Mouse (Mus musculus): ENCODE results near the gene Adgrb3. TPM values are rescaled to one million over a fixed set of nuclear protein-coding genes. Genes with fewer than 3 reads are reported as not detected.
"Not testable (repeated sequence)": the region's sequence is repeated elsewhere in the genome, so short reads cannot be mapped to it uniquely, and the experiment has no call there.

Gene Adgrb3
- total RNA-seq, 2 experiments from 2014 or later: 0.63 to 1.3 TPM

DNA sequence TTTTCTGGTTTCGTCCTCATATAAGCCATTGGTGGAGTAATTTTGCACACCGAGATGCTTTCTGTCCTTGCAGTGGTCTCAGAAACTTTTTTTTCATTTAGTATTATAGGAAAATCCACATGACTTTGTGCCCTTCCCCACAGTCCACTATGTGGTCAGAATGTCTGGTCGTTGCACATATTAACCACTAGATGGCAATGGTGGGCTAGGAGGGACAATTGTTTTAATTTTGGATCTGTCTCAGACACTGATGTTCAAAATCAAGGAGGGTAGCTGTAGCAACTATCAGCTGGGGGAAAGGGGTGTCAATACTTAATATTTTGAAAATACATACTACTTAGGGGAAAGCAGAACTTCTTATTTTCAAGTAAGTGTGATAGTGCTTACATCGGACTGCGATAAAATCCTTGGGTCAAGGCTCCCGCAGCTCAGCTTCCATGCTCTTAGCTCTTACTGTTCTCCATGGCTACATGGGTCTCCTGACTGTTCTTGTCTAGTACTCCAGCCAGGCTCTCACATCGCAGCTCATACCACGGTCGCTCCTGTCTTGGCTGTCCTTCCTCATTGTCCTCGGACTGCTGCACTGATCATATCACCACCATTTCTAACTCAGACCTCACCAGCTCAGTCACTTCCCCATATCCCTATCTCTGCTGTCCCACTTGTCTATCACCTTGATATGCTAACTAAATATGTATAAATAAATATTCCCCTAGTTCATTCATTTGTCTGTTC lies 319.0 kb downstream of the Adgrb3 start:
- DNase-seq: peak; percentile 0 to 1

DNA sequence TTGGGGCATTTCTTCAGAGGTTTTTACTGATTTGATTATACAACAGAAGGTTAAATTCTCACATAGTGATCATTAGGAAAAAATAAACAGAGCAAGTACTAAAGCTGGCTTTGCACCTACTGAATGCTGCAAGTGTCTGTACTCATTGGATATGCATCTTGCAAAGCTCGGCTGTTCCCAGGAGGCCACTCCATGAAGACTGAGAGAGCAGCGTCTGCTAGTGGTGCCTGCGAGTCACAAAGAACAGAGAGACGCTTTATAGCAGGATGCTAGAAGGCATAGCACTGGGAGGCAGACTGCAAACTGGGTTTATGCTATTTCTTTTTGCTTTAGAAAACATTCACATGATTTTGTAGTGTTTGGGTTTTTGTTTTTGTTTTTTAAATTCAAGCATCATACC lies 325.2 kb downstream of the Adgrb3 start:
- DNase-seq: no peak

DNA sequence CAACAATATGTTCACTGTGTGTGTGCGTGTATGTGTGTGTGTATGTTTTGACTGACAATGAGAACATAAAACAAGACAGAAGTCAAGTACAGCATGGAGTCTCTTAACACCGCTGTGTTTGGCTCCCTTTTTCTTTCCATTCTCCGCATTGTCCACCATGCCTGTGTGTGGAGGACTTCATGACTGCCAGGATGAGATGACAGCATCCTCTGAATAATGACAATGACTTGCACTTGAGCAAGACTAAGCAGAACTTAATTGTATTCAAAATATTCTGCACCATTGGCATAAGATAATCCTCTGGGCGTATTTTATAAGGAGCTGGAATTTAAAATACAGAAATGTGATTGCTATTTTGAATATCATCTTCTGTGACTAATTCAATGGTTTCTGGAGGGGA lies 326.0 kb downstream of the Adgrb3 start:
- no peak for DNase-seq

DNA sequence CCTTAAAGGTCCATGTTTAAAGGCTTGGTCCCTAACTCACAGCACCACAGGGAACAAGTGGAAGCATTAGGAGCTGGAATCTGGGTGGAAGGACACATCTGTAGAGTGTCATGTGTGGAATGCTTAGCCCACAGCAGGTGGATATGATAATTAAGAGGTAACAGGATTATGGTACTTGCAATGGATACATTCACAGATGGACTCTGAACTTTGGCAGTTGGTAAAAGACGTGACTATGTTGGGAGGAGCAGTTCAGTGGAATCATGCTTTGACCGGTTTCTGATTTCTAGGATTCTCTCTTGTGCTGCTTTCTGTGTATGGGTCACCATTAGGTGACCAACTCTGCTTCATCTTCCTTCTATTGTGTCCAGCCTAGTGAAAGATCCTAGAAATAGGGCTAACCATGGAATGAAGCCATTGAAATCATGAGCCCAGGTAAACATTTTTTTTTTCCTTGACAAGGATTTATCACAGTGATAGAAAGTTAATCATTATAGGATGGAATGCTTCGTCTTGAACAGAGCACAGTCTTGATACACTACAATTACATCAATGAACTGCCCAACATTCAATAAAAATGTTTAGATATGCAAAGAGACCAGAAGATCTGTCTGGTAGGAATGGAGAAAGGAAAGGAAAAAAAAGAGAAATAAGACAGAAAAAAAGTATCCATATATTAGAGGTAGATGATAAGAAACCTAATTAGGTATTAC lies 334.1 kb downstream of the Adgrb3 start:
- DNase-seq: no peak

DNA sequence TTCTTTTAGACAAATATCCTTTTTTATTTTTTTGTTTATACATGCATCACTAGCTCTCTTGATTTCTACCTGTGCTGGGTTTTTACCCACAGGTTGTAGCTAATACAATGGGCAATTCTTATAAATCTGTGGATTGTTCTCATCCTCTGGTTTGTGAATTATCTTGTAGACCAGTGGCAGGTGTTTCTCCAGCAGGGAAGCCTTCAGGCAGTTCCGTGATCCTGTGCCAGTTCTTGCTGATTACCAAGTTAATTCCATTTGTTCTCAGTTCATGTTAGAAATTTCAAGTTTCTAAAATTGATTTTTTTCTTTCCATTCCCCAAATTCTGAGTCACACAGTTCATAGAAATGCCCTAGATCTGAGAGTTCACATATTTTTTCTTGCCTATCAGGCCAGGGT lies 338.0 kb downstream of the Adgrb3 start:
- DNase-seq: no peak

DNA sequence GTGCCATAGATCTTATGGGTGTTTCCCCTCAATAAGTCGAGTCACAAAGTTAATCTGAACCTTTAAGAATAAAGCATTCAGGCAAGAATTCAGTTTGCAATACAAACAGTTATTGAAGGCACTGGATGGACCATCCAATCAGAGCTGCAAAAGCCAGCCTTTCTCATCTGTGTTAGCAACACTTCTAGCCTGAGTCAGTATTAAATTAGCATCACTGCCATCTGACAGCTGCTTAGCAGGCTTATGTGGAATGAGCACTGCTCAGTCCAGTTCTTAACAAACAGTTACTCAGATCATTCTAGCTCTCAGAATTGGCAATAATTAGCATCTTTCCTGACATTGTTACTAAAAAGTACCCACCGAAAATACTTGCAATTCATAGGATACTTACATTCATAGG lies 339.3 kb downstream of the Adgrb3 start:
- DNase-seq: no peak

DNA sequence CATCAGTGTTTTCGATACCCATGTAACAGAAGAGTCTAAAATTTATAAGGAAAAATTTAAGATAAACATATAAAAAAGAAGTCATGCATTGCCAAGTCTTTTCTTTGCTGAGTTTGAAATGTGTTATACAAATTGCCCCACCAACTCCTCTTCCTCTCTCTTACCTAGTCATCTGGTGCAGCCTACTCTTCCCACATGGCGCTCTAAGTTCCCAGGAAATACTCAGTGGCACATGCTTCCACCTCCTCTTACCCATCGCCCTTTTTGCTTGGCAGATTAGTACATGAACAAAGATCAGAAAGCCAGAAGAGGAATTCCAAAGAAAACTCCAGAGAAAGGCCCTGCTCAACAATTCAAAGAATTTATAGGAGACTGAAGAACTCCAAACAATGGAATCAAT lies 353.8 kb downstream of the Adgrb3 start:
- DNase-seq: no peak

DNA sequence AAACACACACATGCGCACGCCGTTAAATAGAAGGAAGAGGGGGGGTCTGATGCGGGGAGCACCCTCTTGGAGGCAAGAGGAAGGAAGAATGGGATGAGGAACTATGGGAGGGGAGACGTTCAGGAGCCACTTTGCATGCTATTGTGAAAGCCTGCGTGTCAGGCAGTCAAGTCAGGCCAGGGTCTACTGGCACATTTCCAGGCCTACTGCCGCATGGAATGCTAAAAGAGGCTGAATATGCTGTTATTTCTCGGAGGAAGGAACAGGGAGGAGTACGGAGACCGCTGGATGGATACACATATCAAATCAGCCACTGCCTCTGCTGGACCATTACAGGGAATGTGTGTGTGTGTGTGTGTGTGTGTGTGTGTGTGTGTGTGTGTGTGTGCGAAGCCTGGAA lies 355.0 kb downstream of the Adgrb3 start:
- no peak for DNase-seq

DNA sequence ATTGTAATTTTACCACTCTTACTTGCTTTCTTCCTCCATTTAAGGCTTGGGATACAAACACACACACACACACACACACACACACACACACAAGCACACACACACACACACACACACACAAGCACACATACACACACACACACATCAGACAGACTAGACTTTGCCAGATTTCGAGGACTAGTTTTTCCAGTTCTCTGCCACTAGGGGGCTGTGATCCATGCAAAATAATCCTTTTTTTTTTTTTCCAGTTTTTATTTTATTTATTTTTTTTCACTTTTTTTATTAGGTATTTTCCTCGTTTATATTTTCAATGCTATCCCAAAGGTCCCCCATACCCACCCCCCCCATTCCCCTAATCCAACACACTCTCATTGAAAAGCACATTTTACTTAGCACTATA lies 357.9 kb downstream of the Adgrb3 start:
- DNase-seq: not testable (repeated sequence)

DNA sequence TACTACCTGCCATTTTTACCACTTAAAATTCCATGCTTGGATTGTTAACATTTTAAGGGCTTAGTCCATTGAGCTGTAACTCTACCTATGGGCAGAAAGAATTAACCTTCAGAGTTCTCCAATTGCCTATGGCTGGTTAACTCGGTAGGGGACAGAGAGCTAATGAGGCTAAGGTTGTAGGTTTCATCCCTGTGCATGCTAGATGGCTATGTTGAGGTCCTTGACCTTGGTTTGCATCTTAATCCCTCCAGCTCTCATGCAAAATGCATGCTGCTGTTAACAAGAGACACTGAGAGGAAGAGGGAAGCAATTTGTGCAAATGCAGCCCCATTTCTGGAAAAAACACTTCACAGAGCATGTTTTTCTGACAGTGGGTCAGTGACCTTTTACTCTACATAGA lies 366.9 kb downstream of the Adgrb3 start:
- DNase-seq: no peak

DNA sequence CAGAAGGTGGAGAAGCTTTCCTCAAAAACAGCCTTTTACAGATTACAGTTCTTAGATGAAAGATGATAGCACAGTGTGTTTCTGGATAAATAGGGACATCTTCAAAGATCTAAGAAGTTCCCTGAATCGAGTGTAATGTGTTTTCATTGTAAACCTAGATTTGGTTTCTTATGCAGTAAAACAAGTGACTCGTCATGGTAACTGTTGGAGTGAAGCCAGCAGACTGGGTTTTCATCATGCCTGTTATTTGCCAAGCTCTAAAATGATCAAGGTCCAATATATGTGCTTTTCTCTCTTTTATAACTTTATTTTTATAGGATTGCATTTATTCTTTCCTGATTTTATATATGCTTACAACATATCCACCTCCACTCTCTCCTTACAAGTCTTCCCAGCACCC lies 394.0 kb downstream of the Adgrb3 start:
- DNase-seq: no peak

DNA sequence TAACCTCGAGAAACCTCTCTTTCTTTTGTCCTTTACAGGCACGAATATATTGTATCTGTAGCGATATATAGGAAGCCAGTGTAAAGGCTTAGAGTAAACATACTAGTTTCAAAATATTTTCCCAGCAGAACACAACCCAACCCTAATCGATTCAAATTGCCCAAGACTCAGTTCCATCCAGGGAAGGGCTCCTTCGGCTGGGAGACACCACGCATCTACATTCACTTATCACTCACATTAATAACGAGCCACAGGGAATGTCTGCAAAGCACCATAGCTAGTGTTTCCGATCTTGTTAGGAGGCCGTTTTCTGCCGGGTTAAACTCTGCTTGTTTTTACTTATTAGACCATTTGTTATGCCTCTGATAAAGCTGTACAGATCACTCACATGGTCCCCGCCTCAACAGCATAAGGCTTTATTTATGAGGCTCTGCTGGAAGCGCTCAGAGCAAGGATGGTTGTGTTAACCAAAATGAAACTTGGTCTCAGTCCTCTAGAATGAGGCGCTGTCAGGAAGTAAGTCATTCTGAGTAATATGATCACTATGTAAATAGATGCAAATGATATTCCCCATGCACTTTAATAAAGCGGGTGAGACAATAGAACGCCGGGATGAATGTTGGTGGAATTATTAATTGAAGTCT lies 399.2 kb downstream of the Adgrb3 start:
- no peak for DNase-seq

DNA sequence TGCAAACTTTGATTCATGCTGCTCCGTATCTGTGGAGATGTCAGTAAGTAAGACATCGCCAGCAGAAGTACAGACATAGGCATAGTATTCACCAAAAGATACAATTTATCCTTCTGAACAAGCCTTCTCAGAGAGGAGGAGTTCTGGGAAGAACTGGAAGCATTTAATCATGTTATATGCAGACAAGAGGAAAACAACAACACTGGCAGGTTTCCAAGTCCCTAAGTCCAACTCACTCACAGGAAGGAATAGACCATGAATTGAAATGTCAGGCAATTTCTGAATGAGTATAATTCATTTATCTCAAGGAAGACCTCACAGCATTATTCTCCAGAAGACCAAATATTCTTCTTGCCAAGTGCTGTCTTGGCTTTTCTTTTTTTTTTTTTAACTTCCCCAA lies 408.8 kb downstream of the Adgrb3 start:
- no peak for DNase-seq

DNA sequence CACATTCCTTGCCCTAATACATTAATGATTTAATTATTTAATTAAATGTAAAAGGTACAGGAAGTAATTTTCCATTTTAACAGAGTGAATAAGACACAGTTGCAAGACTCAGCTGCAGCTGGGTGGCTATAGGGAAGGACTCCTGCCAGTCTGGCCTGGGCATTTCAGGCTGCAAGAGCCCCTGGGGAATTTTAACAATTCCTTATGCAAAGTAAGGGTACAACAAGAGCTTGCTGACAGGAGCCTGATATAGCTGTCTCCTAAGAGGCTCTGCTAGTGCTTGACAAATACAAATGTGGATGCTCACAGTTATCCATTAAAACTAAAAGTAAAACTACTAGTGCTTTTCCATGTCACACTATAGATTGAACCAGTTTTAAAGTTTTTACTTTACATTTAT lies 410.1 kb downstream of the Adgrb3 start:
- no peak for DNase-seq

DNA sequence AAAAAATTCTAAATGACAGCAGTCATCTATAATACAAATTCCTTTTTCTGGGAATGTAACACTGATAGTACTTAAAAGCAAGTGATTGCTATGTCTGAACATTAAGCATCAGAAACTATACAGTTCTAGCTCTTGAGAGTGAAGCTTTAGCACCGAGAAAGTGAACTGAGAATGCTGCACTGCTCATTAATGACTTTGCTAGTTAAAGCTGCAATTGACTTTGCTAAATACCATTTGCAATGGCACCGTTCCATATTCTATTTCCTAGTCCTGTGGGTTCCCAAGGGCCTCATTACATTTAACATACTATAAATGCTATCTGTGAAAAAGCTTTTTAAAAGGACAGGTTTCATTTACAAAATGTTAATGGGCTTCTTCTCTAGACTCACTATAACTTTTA lies 414.4 kb downstream of the Adgrb3 start:
- DNase-seq: no peak

DNA sequence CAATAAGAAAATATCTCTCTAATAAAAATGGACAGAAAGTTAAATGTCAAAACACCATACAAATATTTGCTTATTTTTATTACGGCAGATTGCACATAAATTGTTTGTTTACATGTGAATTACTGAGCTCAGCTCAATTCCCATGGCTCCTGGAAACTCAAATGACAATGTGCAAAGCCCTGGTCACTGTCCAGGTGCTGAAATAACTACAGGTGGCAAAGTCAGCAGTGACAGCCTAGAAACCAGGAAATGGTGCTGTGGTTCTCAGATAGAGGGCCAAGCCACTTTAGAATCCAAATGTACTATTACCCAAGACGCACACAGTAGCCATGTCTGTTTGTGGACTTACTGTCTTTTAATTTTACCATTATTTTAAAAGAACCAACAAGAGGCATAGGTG lies 465.3 kb downstream of the Adgrb3 start:
- DNase-seq: no peak

DNA sequence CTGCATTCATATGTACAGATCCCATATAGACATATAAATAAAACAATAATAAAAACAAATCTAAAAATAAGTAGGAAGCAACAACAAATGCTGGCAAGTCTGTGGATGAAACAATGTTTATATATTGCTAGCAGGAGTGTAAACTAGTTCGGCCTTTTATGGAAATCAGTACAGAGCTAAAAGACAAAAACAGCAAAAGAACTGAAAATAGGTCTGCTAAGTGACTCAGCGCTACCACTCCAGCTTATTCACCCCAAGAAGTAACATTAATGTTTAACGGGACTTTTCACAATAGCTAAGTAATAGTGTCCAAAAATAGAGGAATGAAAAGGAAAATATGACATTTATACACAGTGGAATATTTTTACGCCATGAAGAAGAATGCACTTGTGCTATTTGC lies 471.0 kb downstream of the Adgrb3 start:
- no peak for DNase-seq

DNA sequence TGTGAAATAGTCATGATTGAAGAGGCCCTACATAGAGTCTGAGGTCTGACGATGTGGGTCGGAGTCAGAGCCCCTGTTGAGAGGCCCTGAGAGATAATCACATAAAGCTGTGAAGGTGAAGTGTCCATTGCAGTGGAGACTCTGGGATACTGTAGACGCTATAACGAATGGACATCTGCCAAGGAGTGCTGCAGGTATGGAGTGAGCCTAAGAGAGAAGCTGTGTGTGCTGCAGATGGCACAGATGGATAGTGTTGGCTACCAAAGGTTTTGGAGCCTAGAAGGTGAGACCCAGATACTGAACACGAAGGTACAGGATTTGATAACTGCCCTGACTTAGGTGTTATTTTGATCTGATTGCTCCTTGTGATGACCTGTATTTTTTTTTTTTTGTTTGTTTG lies 474.0 kb downstream of the Adgrb3 start:
- no peak for DNase-seq

DNA sequence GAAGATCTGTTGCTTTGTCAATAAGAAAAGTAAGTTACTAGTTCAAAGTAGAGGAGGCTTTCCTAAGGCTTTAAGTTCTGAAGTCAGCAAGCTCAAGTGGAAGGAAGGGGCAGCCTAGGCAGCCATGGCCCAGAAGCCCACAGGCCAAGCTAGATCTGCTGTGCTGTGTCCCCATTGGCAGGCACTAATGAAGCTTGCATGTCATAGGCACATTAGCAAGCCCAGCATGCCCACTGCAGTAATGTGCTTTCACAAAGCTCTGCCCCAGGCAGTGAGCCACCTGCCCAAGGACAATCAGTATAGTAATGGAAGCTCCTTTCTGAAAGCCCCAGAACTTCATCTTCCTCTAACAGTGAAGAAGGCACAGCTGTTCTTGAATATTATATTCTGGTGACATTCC lies 484.6 kb downstream of the Adgrb3 start:
- no peak for DNase-seq

DNA sequence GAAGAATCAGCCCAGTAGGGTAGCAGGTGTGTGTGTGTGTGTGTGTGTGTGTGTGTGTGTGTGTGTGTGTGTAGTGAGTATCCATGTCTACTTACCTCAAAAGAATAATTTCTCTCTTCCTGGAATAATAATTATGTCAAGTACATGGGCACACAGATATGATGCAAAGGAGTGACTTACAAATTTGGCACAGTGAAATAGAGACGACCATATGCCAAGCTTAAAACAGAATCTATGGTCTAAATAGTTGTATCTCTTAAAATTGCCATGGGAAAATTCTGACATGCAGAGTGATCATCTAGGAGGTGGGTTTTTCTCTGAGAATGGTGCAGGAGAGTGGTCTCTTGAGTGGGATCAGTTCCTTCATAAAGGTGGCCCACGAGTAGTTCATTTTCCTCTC lies 504.1 kb downstream of the Adgrb3 start:
- DNase-seq: no peak

DNA sequence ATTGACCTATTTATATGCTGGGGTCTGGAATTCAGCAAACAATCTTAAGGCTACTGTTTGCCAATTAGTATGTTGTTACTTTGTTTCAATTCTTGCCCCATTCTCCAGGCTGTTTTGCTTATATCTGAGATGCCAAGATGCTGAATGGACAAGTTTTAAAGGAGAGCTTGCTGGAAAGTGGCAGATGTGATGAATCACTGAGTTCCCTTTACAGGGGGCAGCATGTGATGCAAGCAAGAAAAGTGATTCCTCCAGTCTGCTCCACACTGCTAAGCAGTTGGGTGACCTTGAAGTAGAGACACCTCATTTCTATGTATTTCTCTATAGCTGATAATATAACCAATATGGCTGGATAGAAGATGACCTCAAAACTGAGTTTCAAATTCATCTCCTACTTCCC lies 512.4 kb downstream of the Adgrb3 start:
- DNase-seq: no peak

DNA sequence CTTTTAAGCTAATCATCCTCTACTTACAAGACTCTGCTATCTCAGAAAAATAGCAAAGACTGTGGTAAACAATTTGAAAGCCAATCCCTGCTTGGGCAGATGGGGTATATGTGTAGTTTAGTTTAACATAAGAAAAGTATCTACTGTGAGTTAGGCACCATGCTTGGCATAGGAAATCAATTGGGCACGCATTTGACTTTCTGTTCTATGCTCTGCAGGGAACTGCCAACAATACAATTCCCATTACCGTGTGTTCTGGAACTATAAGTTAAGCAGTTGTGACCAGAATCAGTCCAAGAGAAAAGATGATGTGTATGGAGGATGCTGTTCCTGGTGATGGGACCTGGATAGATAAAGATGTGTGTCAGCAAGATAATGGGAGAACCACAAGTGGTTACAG lies 517.2 kb downstream of the Adgrb3 start:
- no peak for DNase-seq

DNA sequence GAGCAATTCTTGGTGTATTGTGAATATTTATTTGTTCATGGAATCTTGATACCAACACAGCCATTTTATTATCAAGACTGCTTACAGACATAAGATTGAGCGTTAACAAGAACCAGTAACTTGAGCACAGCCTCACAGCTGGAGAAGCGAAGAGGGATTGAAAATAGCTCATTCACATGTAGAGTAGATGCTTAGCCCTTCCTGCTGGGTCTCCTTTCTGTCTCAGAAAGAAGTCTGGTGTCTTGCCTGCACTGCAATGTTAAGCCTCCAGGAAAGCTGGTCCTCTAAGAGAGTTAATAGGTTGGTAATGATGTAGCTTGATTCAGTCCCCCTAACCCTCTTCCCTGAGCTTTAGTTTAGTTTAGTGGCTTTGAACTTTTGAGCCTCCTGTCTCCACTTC lies 519.4 kb downstream of the Adgrb3 start:
- DNase-seq: no peak

DNA sequence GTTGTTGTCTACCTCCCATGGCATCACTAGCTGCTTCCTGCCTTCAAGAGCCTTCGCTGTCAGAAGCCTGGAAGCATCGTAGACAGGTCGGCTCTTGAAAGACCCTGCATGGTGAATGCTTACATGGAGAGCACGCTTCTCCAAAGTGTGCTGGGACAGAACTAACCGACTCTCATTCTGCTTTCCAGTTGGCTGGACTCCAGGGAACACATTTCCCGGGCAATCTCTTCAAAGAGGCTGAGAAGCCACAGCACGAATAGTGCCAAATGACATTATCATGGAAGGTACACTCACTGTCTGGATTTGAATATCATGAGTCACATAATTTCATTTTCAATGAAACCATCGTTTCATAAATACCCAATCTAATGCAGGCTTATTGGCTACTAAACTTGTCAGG lies 548.0 kb downstream of the Adgrb3 start:
- DNase-seq: no peak
